Mouse (Mus musculus) frontal cortex, adult (tissue): ENCODE measurements at regions not wholly inside any gene's neighbourhood (a gene's known extent, or its start where the extent isn't known, plus 50 kb on each side); places are given as distances from the start of the nearest gene placed in this dataset.

ENCODE experiments used
- ATAC-seq: cut with Nextera tagmentation; 2 replicates; pipeline ENCODE4 v1.9.2; 2017; ENCODE audit warnings: mild to moderate bottlenecking, moderate library complexity, mixed read lengths; ENCODE audit not compliant: low TSS enrichment

DNA sequence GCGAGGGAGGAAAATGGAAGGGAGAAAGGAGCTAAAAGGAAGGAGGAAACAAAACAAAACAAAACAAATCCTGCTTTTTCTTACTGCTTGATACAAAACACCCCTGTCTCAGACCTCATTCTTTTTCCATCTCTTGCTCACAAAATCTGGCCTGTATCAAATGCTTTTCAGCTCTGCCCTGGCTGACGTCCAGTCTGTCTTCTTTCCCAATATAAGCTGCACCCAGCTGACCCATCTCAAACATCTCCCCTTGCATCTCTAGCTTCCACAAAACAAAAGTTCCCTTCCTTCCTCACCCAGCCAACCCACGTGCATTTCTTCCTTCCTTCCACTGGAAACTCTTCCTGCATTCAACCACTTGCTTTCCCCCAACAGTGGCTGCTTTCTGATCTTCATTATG lies 183.1 kb upstream of the Usp25 start:
- ATAC-seq, result no peak

DNA sequence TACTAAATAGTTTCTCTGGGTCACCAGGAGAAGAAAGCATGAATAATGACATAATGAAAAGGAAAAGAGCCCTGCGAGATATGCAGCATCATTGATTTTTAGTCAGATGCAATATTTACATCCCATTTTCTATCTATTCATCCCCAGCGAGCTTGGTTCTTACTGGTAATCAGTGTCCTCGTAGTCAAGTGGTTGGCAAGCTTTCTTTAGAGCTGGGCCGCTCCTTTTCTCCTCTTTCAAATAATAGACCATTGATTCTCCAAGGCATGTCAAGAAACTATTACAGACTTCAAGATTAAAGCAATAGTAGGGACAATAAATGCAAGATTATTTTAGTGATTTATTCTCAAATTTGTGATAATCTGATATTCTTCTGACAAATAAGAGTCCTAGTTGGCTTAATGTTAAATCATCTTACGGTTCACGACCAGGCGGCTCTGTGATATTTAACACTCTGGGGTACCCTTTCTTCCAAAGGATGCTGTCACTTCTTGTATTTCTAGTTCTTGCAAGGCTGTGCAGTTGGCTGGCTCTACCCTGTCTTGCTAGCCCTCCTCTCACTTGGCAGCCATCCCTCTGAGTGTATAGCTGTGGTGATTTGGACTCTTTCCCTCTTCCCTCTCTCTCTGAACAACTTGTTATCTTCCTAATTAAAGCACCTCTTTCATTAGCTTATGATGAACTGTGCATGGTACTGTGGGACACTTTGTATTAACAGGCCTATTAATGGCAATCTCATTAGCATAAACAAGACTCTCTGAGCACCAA lies 185.6 kb upstream of the Usp25 start:
- ATAC-seq, result peak; percentile 59; the same call in 1 of the 2 replicates

DNA sequence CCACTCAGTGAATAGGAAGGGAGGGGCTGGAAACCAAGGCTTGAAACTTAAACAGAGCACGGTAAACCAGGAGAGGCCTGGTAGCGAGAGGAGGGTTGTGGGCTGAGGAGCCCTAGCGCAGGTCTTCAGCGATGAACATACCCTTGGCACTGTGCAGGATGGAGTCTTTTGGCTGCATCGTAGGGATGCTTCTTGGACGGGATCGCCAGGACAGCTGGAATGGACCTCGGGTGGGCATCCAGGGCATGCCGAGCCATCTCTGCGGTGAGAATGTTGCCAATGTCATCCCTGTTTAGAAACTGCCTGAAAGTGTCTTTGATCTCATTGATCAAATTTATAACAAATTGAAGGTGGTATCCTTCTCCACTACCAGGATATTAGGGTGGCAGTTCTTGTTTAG lies 192.2 kb upstream of the Usp25 start:
- ATAC-seq, result no peak

DNA sequence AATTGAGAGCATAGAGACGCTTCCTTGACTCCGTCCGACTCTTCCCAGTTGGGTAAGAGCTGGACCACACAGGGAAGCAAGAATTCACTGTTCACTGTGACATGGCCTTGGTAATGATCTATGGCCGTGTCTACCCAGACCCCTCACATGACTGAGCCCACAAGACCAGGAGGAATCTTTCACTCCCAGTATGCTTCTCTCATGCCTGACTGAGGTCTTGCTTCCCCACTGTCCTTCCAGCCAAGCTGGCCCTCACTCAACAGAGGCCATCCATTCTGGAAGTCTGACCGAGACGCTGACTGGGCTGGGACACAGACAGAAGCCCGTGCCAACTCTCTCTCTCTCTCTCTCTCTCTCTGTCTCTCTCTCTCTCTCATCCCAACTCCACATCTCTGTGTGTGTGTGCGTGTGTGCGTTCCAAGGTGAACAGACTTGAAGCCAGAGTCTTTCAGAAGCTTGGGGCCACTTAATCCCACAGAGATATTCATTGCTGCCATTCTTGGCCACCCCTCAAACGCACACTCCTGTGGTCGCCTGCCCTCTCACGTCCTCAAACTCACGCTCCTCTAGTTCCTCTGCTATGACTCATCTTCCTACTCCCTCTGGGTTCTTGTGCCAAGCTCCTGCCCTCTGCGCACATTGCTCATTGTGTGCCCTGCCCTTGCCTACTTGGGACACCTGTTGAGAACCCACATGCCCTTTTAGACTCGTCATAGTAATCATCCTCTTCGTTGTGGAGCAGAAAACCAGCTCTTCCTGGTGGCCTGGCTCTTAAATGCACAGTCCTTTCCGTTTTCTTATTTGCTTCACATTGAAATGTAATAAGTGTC lies 197.2 kb upstream of the Usp25 start:
- no peak for ATAC-seq

DNA sequence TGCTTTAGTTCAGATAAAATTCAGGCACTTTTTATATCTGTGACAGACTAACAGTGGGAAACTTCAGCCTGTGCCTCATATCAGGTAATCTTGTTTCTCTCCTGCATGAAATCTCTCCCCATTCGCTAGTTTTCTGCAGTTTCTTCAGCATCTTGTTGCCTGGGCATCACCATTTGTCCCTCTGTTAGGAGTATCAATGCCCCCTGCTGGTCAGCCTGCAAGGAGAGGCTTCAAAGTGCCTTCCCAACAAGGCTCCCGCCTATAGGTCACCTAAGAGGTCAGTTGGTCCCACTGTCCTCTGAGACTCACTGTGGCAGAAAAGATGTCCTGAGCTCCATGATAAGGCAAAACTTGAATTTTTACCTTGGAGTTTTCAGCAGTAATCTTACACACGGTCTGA lies 209.8 kb upstream of the Usp25 start:
- peak; percentile 65; the same call in 1 of the 2 replicates for ATAC-seq

DNA sequence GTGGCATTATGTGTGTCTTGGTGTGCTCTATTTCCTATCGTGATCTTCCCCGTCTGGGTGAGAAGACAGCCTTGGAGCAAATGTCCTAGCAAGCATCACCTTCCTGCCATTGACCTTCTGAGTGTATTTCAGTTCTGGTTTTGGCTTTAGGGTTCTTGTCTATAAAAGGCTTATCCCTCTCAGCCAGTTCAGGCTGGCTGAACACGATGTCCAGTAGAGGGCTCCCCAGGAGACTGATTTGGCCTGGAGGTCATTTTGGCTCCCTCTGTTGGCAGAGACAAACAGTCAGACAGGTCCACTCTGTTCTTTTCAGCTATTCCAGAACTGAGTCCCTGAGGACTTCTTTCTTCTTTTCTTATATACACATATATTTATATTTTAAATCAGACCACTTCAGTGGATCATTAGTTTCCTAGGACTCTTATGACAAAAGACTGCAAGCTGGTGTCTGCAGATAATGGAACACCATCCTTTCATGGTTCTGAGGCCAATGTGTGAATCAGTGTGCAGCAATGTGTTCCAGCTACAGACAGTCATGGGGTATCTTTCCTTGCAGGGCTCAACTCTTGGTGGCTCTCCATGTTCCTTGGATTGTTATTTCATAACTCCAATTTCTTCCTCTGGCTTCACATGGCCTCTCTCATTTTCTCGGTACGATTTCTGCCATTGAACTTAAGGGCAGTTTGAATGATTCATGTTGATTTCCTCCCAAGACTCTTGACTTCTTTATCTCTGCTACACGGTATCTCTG lies 226.9 kb upstream of the Usp25 start:
- ATAC-seq, result peak; percentile 57; the same call in 1 of the 2 replicates

DNA sequence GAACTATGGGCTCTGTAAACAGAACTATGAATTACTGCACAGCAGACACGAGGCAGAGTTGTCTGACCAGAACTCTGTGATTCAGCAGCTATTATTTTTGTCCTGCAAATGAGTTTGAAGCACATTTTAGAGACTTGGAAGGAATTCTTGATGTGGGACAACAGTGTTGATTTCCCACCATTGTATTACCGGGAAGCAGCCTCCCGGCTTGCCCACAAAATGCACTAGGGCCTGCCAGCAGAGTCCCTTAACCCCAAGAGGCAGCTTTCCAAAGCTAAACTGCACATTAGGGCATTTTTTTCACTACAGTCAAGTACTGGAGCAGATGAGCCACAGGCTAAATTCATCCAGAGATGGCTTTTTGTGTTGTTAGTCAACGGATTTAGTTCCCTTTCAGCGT lies 230.8 kb upstream of the Usp25 start:
- ATAC-seq, result no peak

DNA sequence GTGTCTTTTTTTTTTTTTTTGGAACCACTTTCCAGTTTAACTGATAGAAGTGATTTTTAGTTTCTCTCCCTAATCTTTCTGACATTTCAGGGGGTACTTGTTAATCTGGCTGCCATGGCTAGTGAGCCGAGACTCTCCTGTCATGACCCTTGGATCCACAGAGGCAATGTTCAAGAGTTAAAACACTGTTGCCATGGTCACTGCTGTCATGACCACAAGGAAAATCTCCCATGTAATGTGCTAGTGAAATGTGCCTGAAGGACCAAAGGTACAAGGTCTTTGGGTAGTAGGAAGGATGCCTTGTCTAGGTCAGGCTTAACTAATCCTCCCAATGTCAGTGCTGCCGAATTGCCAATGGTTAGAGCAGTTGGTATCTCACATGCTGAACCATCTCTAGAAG lies 237.7 kb upstream of the Usp25 start:
- ATAC-seq, result no peak

DNA sequence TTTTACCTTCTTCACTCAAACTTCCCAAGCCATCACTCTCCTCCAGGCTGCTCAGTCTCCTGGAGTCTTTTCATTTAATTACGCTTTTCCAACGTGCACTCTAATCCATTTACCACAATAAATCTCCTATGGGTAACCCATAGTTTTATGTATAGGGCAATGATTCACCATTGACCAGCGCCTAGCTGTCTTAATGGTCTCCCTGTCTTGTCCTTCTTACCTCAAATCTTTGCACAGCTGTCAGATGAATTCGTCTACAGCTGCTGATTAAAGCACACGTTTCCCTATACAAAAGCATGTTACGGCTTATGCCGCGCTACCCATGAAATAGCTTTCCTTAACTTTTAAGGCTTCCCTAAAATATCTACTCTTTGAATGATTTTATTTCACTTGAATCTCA lies 239.5 kb upstream of the Usp25 start:
- ATAC-seq, result no peak

DNA sequence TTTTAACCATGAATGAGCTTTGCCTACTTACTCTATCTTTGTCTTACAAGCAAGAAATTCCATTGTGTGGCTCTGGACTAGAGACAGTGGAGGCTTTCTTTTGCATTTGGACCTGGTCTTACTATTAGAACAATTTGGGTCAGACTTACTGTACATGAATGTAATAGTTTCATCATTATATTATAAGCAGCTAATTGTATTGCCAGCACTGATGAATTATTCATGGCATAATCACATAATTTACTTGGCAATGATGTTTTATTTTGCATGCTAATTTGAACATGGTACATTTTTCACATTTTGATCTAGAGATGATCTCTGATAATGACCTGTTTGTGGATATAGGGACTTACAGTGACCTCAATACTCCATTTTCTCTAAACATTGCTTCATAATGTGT lies 240.0 kb upstream of the Usp25 start:
- ATAC-seq, result no peak

DNA sequence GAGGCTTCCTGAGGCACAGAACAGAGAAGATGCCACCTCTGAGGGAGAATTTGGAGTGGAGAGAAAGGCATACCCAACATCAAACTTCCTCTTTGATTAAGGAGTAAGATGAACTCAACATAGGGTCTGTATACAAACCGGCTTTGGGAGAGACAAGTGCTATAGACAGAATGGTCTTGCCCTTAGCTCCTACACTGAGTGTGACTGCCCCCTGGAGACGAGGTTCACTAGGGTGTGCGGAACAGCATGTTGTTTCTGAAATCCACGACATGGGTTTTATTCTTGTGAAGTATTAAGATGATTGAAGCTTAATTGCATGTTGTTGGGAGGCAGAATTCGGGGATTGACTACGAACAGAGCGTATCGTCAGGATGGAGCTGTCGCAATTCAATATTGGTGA lies 244.9 kb upstream of the Usp25 start:
- ATAC-seq, result peak; percentile 77; the same call in 1 of the 2 replicates

DNA sequence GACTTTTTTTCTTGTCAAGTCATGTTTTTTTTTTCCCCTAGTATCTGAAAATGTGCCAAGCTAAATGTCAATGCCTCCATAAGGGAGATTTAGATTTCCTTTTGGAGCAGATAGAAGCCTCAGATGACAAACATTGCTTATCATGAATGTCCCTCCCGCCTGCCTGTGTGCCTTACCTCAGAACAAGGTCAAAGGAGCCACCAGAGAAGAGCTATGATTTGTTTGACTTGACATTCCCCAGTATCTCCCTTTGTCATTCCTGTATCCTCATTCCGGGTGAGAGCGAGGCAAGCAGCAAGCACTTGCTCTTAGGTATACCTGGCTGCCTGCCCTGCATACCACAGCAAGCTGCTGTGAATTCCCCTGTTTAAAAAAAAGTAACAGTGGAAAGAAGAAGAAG lies 246.9 kb upstream of the Usp25 start:
- no peak for ATAC-seq

DNA sequence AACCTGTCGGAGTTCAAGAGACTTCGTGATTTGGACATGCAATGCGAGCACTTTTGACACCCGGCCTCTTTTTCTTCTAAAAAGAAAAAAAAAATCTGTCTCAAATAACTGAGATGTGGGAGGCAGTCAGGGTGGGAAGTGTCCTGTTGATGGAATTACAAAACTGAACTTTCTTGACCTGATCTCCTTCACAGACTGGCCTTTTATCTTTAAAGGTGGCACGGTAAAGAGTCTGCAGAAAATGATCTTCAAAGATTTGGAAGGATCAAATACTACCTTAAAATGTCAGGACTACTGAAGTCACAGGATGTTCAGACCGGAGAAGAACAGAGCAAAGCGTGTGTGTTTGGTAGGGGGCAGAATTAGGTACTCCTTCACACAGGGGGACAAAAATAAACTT lies 248.0 kb upstream of the Usp25 start:
- ATAC-seq, result no peak

DNA sequence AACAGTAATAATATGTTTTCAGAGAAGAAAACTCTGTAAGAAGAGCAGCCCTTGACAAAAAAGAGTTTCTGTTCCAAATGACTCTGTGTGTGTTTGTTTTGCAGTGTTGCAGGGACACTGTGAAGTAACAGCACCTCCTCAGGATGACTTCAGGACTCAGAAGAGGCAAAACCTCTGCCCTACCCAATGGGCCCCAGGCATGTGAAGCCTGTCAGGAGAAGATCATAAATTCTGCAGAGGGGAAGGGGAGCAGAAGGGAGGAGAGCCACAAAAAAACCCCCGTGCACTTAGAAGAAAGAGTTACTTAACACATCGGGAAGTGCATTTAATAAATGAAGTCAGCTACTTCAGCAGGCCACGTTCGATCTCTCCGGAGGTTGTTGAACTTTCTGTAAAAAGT lies 248.5 kb upstream of the Usp25 start:
- ATAC-seq, result no peak

DNA sequence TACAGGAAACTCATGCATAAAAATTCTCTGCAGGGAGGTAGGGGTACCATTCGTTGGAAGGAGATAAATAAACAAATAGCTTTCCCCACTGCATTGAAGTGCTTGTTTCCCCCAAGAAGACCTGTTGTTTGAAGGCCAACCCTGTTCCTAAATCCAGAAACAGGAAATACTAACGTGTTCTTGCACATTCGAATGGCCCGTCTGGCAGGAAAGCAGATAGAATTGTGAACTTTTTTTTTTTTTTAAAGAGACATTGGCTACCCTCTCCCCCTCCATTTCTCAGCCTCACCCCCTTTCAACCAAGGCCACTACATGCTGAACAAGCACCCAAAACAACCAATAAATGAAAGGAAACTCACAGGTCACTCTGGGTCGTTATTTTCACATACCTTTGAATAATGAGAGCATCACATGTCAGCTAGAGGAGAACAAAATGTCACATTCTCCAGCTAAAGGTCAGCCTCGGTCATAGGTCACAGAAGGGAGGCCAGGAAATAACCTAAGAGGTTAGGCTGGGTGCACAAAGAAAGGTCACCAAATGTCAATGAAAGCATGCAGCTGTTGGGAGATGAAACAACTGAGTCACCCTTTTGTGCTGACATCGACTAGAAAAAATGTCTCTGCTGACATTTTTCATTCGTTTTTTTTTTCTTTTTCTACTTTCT lies 250.8 kb upstream of the Usp25 start:
- ATAC-seq, result no peak

DNA sequence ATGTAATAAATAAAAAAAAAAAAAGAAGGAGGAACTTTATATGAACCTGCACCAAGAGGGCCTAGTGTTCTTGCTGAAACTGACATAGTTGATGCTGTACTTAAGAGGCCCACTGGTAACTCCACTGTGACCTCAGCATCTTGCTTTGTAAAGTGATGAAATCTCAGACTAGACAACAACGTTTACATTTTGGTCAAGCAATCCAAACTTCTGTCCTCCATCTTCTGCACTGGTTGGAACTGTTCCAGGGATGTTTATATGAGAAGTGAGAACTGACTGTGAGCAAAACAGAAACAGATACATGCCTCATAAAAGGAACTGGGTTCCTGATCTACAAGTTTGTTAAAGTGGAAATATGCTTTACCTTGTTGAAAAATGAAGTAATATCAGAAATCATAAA lies 251.7 kb upstream of the Usp25 start:
- no peak for ATAC-seq

DNA sequence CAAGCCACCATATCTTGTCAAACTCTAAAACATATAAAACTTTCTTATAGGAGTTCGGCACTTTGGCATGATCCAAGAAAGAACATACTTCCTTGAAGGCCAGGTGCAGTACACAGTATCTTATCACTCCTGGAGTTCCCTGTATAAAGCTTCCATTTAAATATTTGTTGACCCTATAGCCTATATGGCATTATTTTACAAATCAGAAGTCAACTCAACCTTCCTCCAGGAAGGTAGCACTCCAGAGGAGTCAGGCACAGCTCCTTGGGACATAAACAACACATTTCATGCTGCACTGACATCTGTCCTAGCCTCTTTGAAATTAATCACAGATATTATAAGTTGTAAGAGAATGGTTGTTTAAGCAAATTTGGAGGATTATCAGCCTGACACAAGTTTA lies 252.5 kb upstream of the Usp25 start:
- no peak for ATAC-seq

DNA sequence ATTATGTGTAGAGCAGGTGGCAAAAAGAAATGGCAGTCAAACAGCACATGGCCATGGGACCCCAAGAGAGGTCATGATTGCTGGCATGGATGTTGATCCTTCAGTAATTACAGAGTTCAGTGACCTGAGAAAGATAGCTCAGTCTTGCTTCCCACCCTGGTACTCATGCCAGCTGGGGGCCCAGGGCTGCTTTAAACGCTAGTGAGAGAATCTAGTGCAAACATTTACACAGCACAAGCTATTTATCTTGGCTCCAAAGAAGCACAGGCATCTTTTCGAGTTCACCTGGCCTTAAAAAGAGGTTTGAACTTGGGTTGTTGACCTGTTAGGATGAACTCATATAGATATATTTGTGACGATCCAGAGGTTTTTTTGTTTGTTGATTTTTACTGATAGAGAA lies 258.6 kb upstream of the Usp25 start:
- no peak for ATAC-seq

DNA sequence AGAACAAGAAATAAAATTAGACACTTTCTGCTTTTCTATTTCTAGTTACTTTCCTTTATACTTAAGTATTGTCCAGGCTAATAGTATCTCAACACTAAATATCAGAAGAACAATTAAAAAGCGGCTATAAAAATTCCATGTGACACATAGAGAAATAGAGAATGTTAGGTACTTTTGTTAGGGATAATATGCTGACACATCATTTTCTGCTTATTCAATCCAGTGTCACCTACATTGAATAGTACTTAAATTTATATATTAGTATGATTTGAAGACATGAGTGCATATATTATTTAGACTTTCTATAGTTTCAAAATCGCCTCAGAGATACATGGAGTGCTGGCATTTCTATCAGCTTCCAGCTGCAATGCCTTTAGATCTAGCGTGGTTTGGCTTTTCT lies 267.1 kb upstream of the Usp25 start:
- no peak for ATAC-seq

DNA sequence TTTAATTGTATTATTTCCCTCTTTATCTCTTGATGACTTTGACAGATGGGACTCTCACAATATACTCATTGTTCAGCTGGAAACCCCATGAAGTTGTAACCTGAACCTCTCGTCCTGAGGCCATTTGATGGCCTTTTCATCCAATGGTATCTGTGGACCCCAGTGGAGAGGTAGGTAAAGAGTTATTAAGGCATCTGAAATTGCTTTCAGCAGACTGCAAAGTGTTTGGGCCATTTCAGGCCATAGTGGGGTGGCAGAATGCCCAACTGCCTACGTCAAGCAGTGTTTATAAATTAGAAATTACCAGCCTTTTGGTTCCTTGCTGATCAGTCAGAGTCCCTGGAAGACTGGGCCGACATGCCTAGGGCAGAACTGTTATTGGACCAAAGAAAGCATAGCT lies 272.4 kb upstream of the Usp25 start:
- ATAC-seq, result no peak

DNA sequence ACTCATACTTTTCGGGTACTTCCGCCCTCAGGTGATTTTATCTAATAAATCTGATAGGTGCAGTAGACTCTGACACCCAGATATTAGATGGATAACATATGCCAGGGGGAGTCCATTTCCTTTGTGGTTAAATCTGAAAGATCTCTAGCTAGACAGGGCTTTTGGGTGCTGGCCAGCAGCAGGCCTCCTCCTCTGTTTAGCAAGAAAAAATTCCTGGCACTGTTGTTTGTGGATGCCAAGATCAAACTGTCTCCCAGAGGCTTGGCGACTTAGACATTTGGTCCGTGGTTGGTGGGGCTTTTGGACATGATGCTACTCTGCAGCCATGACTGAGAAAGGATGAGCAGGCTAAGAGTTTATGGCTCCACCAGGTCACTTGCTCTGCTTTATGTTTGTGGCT lies 287.5 kb upstream of the Usp25 start:
- no peak for ATAC-seq

DNA sequence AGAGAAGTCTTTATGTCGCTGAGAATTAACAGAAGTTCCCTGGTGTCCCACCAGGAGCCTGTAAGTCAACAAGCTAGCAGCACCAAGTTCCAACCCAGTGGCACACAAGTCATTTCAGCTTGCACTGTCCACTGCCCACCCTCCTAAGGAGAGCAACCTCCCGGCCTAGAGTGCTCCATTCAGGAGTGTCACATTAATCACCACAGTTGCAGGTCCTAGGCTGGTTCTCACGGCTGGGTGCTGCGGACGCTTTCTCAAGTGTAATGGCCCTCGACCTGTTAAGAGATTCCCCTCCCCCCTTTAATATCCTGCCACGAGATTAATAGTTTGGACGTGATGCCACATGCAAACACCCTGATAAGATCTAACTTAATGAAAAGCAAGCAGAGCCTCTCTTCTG lies 288.2 kb upstream of the Usp25 start:
- no peak for ATAC-seq
